Mouse (Mus musculus) liver, embryonic 11.5 days (tissue): ENCODE data around the gene Cfap43. TPM values are rescaled to one million over a fixed set of nuclear protein-coding genes. Genes with fewer than 3 reads are reported as not detected.

ENCODE experiments used
- ATAC-seq: fragments of 200-750 bp; cut with Nextera tagmentation; replicated peaks from 2 replicates; pipeline ENCODE4 v1.8.0; 2017; ENCODE audit warnings: moderate number of reproducible peaks, mild to moderate bottlenecking, moderate TSS enrichment, moderate library complexity; ENCODE audit not compliant: low FRiP score
- DNase-seq: peaks from one replicate; pipeline ENCODE4 v3.0.0-alpha.2; 2017; ENCODE audit warnings: low spot score
- H3K27ac ChIP-seq: fragments of 300-500 bp; sonication (generic); 2 replicates; pipeline ENCODE4 v1.5.1; 2014; ENCODE audit warnings: mild to moderate bottlenecking, low read depth, low read length, control low read depth
- H3K27me3 ChIP-seq: fragments of 300-500 bp; sonication (generic); replicated peaks from 2 replicates; pipeline ENCODE4 v1.6.1; 2014; ENCODE audit warnings: low read length, mixed read lengths; ENCODE audit not compliant: control insufficient read depth, insufficient read depth
- H3K36me3 ChIP-seq: fragments of 300-500 bp; sonication (generic); 2 replicates; pipeline ENCODE4 v1.6.1; 2014; ENCODE audit warnings: mild to moderate bottlenecking, low read length, moderate library complexity, mixed read lengths; ENCODE audit not compliant: control insufficient read depth, insufficient read depth
- H3K4me1 ChIP-seq: fragments of 300-500 bp; sonication (generic); replicated peaks from 2 replicates; pipeline ENCODE4 v1.6.1; 2014; ENCODE audit warnings: low read length, mixed read lengths; ENCODE audit not compliant: control insufficient read depth, insufficient read depth
- H3K4me2 ChIP-seq: fragments of 300-500 bp; sonication (generic); 2 replicates; pipeline ENCODE4 v1.6.1; 2014; ENCODE audit warnings: mild to moderate bottlenecking, control low read depth, moderate library complexity
- H3K4me3 ChIP-seq: fragments of 300-500 bp; sonication (generic); 2 replicates; pipeline ENCODE4 v1.5.1; 2014; ENCODE audit warnings: low read depth, low read length, control low read depth
- H3K9ac ChIP-seq: fragments of 300-500 bp; sonication (generic); 2 replicates; pipeline ENCODE4 v1.6.1; 2014; ENCODE audit warnings: low read depth, low read length, control low read depth
- H3K9me3 ChIP-seq: fragments of 300-500 bp; sonication (generic); 2 replicates; pipeline ENCODE4 v1.6.1; 2016; ENCODE audit warnings: low read length, inconsistent platforms, mixed read lengths; ENCODE audit not compliant: control insufficient read depth
- WGBS: fragments of 180-500 bp; shearing (Covaris S2); extraction: QIAGEN DNeasy Blood & Tissue Kit; methylation state at CpG from one replicate; pipeline ENCODE4 v1.1.7; 2014; 5-methylcytosine and 5-hydroxymethylcytosine counted together
- polyA plus RNA-seq: library from polyadenylated mRNA; unstranded; fragments of >200 nt; fragmentation: Nextera tagmentation; extraction: Ambion mirVana; gene quantifications from 2 replicates; pipeline ENCODE4 v1.2.1, GENCODE M21; 2014

Gene Cfap43
- polyA plus RNA-seq, 1 experiment from 2014 or later = 0.04 TPM

- Histone ChIP-seq H3K27ac (no peak overlapping the region), H3K9ac (no peak overlapping the region), H3K36me3 (no peaks in the 10 kb centered on the region), H3K27me3 (peaks cover 15% of the 10 kb centered on the region), H3K4me1 (0 out of 2 replicates have a peak, but pooled peaks cover 3% of the 10 kb centered on the region), H3K9me3 (no peaks in the 10 kb centered on the region), H3K4me2 (no peak overlapping the region), H3K4me3 (no peak overlapping the region)
- 87% methylated on average over 11 of the region's 11 CpGs for WGBS
- DNase-seq (no peak), ATAC-seq (no peak)
Measured at GRCm38 (mm10) chr19:47936490-47936889, 17.4 kb upstream of the Cfap43 start.

DNA sequence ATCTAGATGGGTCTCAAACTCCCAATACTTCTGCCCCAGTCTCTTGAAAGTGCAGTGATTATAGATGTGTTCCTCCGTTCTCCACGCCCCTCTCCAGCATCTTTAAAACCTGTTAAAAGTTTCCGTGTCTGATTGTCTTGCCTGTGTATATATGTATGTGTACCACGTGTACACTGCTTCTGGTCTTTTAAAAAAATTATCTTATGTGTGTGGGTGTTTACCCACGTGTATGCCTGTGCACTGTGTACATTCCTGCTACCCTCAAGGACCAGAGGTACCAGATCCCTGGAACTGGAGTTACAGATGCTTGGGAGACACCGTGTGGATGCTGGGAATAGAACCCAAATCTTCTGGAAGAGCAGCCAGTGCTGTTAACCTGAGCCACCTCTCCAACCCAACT, 16.4 kb upstream of the Cfap43 start:
- WGBS = 78% methylated on average over 6 of the region's 6 CpGs

DNA sequence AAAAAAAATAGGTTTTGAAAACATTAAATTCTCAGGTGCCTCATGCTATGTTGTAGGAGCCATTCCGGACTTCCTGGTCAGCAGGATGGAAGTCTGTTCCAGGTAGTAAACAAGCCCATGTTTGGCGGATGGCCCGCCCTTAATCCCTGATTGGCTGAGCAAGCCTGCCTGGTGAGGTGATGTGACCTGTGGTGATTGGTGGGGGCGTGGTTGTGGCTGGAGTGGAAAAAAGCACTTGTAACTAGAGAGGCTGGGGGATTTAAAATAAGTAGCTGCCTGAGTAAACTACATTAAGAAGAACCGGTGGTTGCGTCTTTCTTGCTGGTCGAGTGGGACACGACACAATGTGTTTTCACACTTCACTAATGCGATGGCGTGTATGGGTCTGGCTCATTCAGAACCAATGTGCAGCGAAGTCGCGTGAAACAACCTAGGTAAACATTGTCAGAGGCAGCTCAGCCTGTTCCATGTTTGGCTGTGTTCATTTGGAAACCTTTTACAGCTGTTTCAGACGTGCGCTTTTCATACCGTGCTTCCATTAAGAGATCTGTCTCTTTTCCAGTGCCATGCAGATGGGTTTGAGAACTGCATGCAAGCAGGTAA, 15.7 kb upstream of the Cfap43 start:
- Histone ChIP-seq H3K27ac (no peak overlapping the region), H3K36me3 (no peaks in the 10 kb centered on the region), H3K4me1 (0 out of 2 replicates have a peak, but pooled peaks cover 3% of the 10 kb centered on the region), H3K9me3 (no peaks in the 10 kb centered on the region), H3K4me3 (no peak overlapping the region), H3K9ac (no peak overlapping the region), H3K4me2 (no peak overlapping the region), H3K27me3 (peaks cover 12% of the 10 kb centered on the region)
- ATAC-seq = no peak
- DNase-seq = no peak
- 66% methylated on average over 16 of the region's 16 CpGs for WGBS

More for the DNA sequence above, 16.4 kb upstream of the Cfap43 start:
- Histone ChIP-seq H3K4me2 (no peak overlapping the region), H3K4me3 (no peak overlapping the region), H3K9ac (no peak overlapping the region), H3K9me3 (no peaks in the 10 kb centered on the region), H3K36me3 (no peaks in the 10 kb centered on the region), H3K27ac (no peak overlapping the region), H3K4me1 (0 out of 2 replicates have a peak, but pooled peaks cover 3% of the 10 kb centered on the region), H3K27me3 (peaks cover 15% of the 10 kb centered on the region)
- DNase-seq (no peak), ATAC-seq (no peak)

DNA sequence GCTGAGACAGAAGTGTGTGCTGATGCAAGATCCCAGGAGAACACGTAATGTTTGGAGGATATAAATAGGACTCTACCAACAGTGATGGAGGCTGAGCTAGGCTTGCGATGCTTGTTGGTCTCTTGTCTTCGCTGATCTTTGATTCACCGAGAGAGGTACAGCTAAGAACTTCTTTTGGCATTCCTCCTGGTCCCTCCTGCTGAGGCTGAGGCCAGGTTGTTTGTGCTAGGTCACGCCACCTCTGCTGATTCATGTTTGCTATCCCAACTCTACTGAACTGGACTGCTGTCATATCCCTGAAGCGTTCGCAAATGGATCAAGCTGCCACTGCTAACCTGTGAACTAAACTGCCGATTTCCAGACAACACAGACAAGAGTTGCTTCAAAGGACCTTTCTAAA, 15.1 kb upstream of the Cfap43 start:
- 85% methylated on average over 8 of the region's 8 CpGs for WGBS
- Histone ChIP-seq H3K27me3 (peaks cover 12% of the 10 kb centered on the region), H3K27ac (no peak overlapping the region), H3K9ac (no peak overlapping the region), H3K9me3 (no peaks in the 10 kb centered on the region), H3K4me3 (no peak overlapping the region), H3K4me2 (no peak overlapping the region), H3K36me3 (no peaks in the 10 kb centered on the region), H3K4me1 (0 out of 2 replicates have a peak, but pooled peaks cover 3% of the 10 kb centered on the region)
- DNase-seq (no peak), ATAC-seq (no peak)

DNA sequence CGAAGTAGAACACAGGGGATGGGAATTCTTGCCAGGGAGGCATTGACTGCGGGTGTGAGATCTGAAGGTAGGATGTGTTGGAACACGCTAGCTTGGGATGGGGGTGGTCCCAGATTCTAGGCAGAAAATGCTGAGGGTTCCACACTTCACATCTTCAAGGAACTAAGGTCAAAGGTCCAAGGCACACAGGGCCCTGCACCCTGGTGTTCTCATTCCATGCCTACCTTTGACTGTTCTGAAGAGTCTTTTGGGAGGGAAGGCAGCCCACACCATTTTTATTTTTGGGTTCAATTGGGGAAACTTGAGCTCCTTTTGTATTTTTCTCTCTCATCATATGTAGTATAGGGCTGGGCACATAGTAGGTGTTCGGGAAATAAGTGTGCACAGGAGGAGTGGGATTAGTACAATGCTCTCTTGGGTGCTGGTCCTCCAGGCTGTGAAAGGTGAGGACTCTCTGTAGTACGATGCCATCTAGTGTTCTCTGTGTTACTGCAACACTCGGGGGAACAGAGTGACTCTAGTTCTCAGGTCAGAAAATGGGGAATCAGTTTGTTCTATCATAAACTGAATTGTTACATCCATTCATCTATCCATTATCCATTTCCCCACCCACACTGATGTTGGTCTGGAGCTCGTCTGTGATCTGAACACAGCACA, 13.0 kb upstream of the Cfap43 start:
- no peak overlapping the region for H3K4me3 ChIP-seq
- H3K27me3 ChIP-seq = no peaks in the 10 kb centered on the region
- H3K4me2 ChIP-seq = no peak overlapping the region
- H3K4me1 ChIP-seq = no peaks in the 10 kb centered on the region
- ATAC-seq (peak; percentile 60), DNase-seq (no peak)
- no peaks in the 10 kb centered on the region for H3K9me3 ChIP-seq
- 40% methylated on average over 7 of the region's 7 CpGs for WGBS
- no peak overlapping the region for H3K9ac ChIP-seq
- no peak overlapping the region for H3K27ac ChIP-seq
- H3K36me3 ChIP-seq = no peaks in the 10 kb centered on the region

DNA sequence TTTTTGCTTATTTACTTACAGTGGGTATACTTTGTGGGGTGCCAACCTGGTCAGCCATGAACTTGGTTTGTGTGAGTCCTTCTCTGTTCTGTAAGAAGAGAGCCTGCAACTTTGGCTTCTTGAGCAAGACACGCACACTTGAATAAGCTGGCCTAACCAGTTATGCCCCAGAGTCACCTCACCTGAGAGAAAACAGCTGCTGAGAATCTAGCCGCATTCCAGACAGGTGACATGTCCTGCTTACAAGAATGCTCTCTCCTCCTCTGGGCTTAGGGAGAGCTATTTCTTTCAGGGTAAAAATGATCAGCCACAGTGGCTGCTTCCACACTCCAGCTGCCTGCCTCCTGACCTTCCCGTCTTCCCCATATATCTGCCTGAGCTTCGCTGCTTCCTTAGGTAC, 10.0 kb upstream of the Cfap43 start:
- WGBS = 77% methylated on average over 4 of the region's 4 CpGs
- DNase-seq = no peak

DNA sequence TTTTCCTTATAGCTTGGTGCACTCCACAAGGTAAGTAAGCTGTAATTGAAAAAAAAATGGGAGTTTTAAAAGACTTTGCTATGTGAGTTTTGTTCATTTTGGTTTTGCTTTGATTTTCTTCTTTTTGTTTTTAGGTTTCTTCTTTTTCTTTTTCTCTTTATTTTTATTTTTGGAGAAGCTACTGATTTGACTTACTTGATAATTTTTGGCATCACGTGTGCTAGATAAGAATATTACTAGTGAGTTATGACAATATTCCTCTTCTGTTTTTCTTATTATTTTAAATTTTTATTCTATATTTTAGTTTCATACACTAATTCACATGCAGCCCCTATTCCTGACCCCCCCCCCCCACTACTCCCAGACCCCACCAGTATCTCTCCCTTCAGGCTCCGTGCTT, 7.9 kb upstream of the Cfap43 start:
- Histone ChIP-seq H3K9me3 (no peaks in the 10 kb centered on the region), H3K4me1 (no peaks in the 10 kb centered on the region), H3K9ac (no peak overlapping the region), H3K36me3 (no peaks in the 10 kb centered on the region), H3K4me3 (no peak overlapping the region), H3K27me3 (no peaks in the 10 kb centered on the region), H3K27ac (no peak overlapping the region), H3K4me2 (no peak overlapping the region)
- DNase-seq = no peak
- 83% methylated on average over 2 of the region's 2 CpGs for WGBS
- no peak for ATAC-seq

More for the DNA sequence above, 10.0 kb upstream of the Cfap43 start:
- no peaks in the 10 kb centered on the region for H3K4me1 ChIP-seq
- H3K27ac ChIP-seq = no peak overlapping the region
- ATAC-seq = no peak
- no peaks in the 10 kb centered on the region for H3K36me3 ChIP-seq
- H3K4me2 ChIP-seq = no peak overlapping the region
- no peak overlapping the region for H3K4me3 ChIP-seq
- no peak overlapping the region for H3K9ac ChIP-seq
- H3K9me3 ChIP-seq = no peaks in the 10 kb centered on the region
- no peaks in the 10 kb centered on the region for H3K27me3 ChIP-seq

GRCm38 (mm10) chr19:47925819-47926218, 6.7 kb upstream of the Cfap43 start:
- ATAC-seq = no peak
- no peaks in the 10 kb centered on the region for H3K27me3 ChIP-seq
- WGBS = 62% methylated on average over 7 of the region's 7 CpGs
- DNase-seq = no peak
- H3K4me2 ChIP-seq = no peak overlapping the region
- no peak overlapping the region for H3K27ac ChIP-seq
- H3K36me3 ChIP-seq = no peaks in the 10 kb centered on the region
- no peaks in the 10 kb centered on the region for H3K4me1 ChIP-seq
- H3K9ac ChIP-seq = no peak overlapping the region
- H3K4me3 ChIP-seq = no peak overlapping the region
- no peaks in the 10 kb centered on the region for H3K9me3 ChIP-seq

DNA sequence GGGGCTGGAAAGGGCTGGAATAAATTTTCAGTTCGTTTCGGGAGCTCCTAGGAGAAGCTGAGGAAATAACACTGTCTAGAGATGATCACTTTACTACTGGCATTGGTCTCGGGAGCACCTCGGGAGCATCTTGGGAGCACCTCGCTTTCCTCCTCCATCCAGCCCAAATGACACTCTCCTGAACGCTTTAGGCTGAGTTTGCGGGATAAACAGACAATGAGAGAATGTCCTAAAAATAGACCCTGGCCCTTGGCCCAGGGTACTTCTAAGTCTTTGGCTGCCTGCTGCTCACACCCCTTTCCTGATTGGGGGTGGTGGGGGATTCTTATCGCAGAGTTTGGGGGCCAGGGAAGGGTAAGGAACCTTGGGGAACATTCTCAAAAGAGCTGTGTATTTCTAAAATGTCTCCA, 884 bp upstream of the Cfap43 start:
- Histone ChIP-seq H3K9ac (peak overlapping the region; percentile 83), H3K4me2 (peak overlapping the region; percentile 79), H3K4me3 (peak overlapping the region; percentile 84), H3K27ac (peak overlapping the region; percentile 80), H3K4me1 (peaks cover 13% of the 10 kb centered on the region), H3K27me3 (no peaks in the 10 kb centered on the region), H3K36me3 (no peaks in the 10 kb centered on the region), H3K9me3 (no peaks in the 10 kb centered on the region)
- DNase-seq = no peak
- peak; percentile 7; the same call in 1 of the 2 replicates for ATAC-seq
- WGBS = 6% methylated on average over 8 of the region's 8 CpGs
